Mouse (Mus musculus) heart, adult 2 months (tissue): ENCODE measurements around the gene Nfatc3. TPM values are rescaled to one million over a fixed set of nuclear protein-coding genes. Genes with fewer than 3 reads are reported as not detected.

Experiments
- DNase-seq, 2 experiments: peaks; one replicate each; pipeline ENCODE4 v3.0.0; 2021
- H3K27ac ChIP-seq: fragments of 200-600 bp; 2 replicates; pipeline ENCODE4 v1.8.1; 2022
- H3K27me3 ChIP-seq: fragments of 200-500 bp; 2 replicates; pipeline ENCODE4 v1.6.1; 2012; ENCODE audit warnings: mild to moderate bottlenecking, low read length, inconsistent platforms, mixed read lengths; ENCODE audit not compliant: control insufficient read depth, insufficient read depth
- H3K36me3 ChIP-seq: fragments of 200-500 bp; 2 replicates; pipeline ENCODE4 v1.6.1; 2012; ENCODE audit warnings: low read length, inconsistent platforms; ENCODE audit not compliant: control insufficient read depth, insufficient read depth
- H3K4me1 ChIP-seq: fragments of 200-500 bp; 2 replicates; pipeline ENCODE4 v1.6.1; 2011; ENCODE audit warnings: low read length; ENCODE audit not compliant: control insufficient read depth, insufficient read depth
- H3K4me3 ChIP-seq: fragments of 200-600 bp; 2 replicates; pipeline ENCODE4 v1.8.1; 2022
- H3K79me2 ChIP-seq: fragments of 200-500 bp; replicated peaks from 2 replicates; pipeline ENCODE4 v1.6.1; 2012; ENCODE audit warnings: mild to moderate bottlenecking, inconsistent platforms, low read length, moderate library complexity, mixed read lengths; ENCODE audit not compliant: control insufficient read depth, insufficient read depth
- H3K9ac ChIP-seq: fragments of 200-500 bp; 2 replicates; pipeline ENCODE4 v1.6.1; 2012; ENCODE audit warnings: low read depth, mild to moderate bottlenecking, control low read depth, inconsistent platforms, low read length, mixed read lengths
- CTCF ChIP-seq: fragments of 200-600 bp; IDR thresholded peaks from 2 replicates; pipeline ENCODE4 v1.8.1; 2022; ENCODE audit warnings: antibody characterized with exemption, mild to moderate bottlenecking, moderate library complexity
- EP300 ChIP-seq: fragments of 200-500 bp; IDR thresholded peaks from 2 replicates; pipeline ENCODE4 v1.6.1; 2011; ENCODE audit warnings: low read depth, low read length, control low read depth; ENCODE audit not compliant: insufficient read depth
- POLR2A ChIP-seq: fragments of 200-500 bp; IDR thresholded peaks from 2 replicates; pipeline ENCODE4 v1.6.1; 2011; ENCODE audit warnings: mild to moderate bottlenecking, low read depth, low read length, control low read depth; ENCODE audit not compliant: insufficient read depth
- WGBS: fragments of 180-500 bp; shearing (Covaris S2); methylation state at CpG from one replicate; pipeline ENCODE4 v1.1.7; 2018; 5-methylcytosine and 5-hydroxymethylcytosine counted together
- intact Hi-C: fragments of 180-260 bp; cut with DNase I; formaldehyde crosslinking; loops from one replicate; pipeline ENCODE4 v1.15.1; 2025
- polyA plus RNA-seq: library from polyadenylated mRNA; depleted of rRNA; stranded (reverse); fragments of >200 nt; gene quantifications from 2 replicates; pipeline ENCODE4 v1.2.3, GENCODE M21; 2012
- total RNA-seq, 2 experiments: library from RNA; stranded (reverse); gene quantifications; 2 replicates each; pipeline ENCODE4 v1.2.3; 2021

Gene Nfatc3
- total and polyA plus RNA-seq, 3 experiments: 12.2 to 19.2 (median 18.9) TPM

GRCm38 (mm10) chr8:106140769-106141168, 82.1 kb downstream of the Nfatc3 start:
- Histone ChIP-seq H3K79me2 (no peaks in the 10 kb centered on the region), H3K4me3 (no peak overlapping the region), H3K9ac (no peak overlapping the region), H3K4me1 (no peaks in the 10 kb centered on the region; the same call in 1 of the 2 replicates), H3K36me3 (no peaks in the 10 kb centered on the region), H3K27ac (no peak overlapping the region), H3K27me3 (peaks cover 6% of the 10 kb centered on the region)
- WGBS: 13% methylated on average over 13 of the region's 13 CpGs
- peak; percentile 99 for TF ChIP-seq CTCF
- no peak for TF ChIP-seq POLR2A
- peak; percentile 92 for TF ChIP-seq EP300
- intact Hi-C loops: loop anchor here (1.0 to 10.0 kb wide), 4 partner anchors 28 to 194 kb away; partner anchors contain the start of genes Slc7a6 and Smpd3
- peak; percentile 81 to 87 for DNase-seq

- TF ChIP-seq EP300: no peak
- no peak for TF ChIP-seq POLR2A
- intact Hi-C loops: loop anchor here (10.0 kb wide), 1 partner anchor 189 kb away; the partner anchor contains the start of gene Smpd3
- Histone ChIP-seq H3K4me1 (no peaks in the 10 kb centered on the region; the same call in 1 of the 2 replicates), H3K79me2 (no peaks in the 10 kb centered on the region), H3K27ac (no peak overlapping the region), H3K36me3 (no peaks in the 10 kb centered on the region), H3K9ac (no peak overlapping the region), H3K27me3 (no peaks in the 10 kb centered on the region), H3K4me3 (no peak overlapping the region)
- DNase-seq: no peak
- WGBS: 75% methylated on average over 2 of the region's 2 CpGs
Observed at GRCm38 (mm10) chr8:106145331-106145730, 86.7 kb downstream of the Nfatc3 start.

- 88% methylated on average over 4 of the region's 4 CpGs for WGBS
- Histone ChIP-seq H3K79me2 (no peaks in the 10 kb centered on the region), H3K4me3 (no peak overlapping the region), H3K36me3 (no peaks in the 10 kb centered on the region), H3K27ac (no peak overlapping the region), H3K4me1 (no peaks in the 10 kb centered on the region; the same call in 1 of the 2 replicates), H3K9ac (no peak overlapping the region), H3K27me3 (no peaks in the 10 kb centered on the region)
- no peak for TF ChIP-seq EP300
- intact Hi-C loops: loop anchor here (10.0 kb wide), 1 partner anchor 189 kb away; the partner anchor contains the start of gene Smpd3
- DNase-seq: no peak
Observed at GRCm38 (mm10) chr8:106146014-106146413, 87.4 kb downstream of the Nfatc3 start.

- Histone ChIP-seq H3K36me3 (no peaks in the 10 kb centered on the region), H3K4me3 (no peak overlapping the region), H3K79me2 (no peaks in the 10 kb centered on the region; the same call in 1 of the 2 replicates), H3K4me1 (peaks cover 1% of the 10 kb centered on the region), H3K27me3 (no peaks in the 10 kb centered on the region), H3K9ac (no peak overlapping the region), H3K27ac (no peak overlapping the region)
- 73% methylated on average over 6 of the region's 6 CpGs for WGBS
- intact Hi-C loops: loop anchor here (10.0 kb wide), 1 partner anchor 187 kb away; the partner anchor contains the start of gene Smpd3
- peak in 1 of 2 experiments; percentile 56 for DNase-seq
- no peak for TF ChIP-seq CTCF
- no peak for TF ChIP-seq EP300
- TF ChIP-seq POLR2A: no peak
Observed at GRCm38 (mm10) chr8:106147868-106148565, 89.4 kb downstream of the Nfatc3 start.

- DNase-seq: peak in 1 of 2 experiments; percentile 48
- Histone ChIP-seq H3K9ac (no peak overlapping the region), H3K4me1 (peaks cover 1% of the 10 kb centered on the region), H3K27me3 (no peaks in the 10 kb centered on the region), H3K27ac (no peak overlapping the region; the same call in 1 of the 2 replicates), H3K79me2 (no peaks in the 10 kb centered on the region; the same call in 1 of the 2 replicates), H3K36me3 (no peaks in the 10 kb centered on the region), H3K4me3 (no peak overlapping the region)
- TF ChIP-seq POLR2A: no peak; the same call in 1 of the 2 replicates
- no peak for TF ChIP-seq EP300
- intact Hi-C loops: loop anchor here (10.0 kb wide), 1 partner anchor 186 kb away; the partner anchor contains the start of gene Smpd3
- 81% methylated on average over 6 of the region's 6 CpGs for WGBS
Observed at GRCm38 (mm10) chr8:106149025-106149424, 90.4 kb downstream of the Nfatc3 start.
